Mouse (Mus musculus) E14TG2a.4 (cell line): ENCODE measurements around the gene Rps10.
"Not testable (repeated sequence)": the region's sequence is repeated elsewhere in the genome, so short reads cannot be mapped to it uniquely, and the experiment has no call there.

Experiments
- CTCF ChIP-seq: conservative IDR thresholded peaks from 2 replicates; pipeline ENCODE4 v1.5.1; 2014; ENCODE audit warnings: low read length
- POU5F1 ChIP-seq: IDR thresholded peaks from 2 replicates; pipeline ENCODE4 v1.6.1; 2014; ENCODE audit warnings: low read length, borderline replicate concordance

DNA sequence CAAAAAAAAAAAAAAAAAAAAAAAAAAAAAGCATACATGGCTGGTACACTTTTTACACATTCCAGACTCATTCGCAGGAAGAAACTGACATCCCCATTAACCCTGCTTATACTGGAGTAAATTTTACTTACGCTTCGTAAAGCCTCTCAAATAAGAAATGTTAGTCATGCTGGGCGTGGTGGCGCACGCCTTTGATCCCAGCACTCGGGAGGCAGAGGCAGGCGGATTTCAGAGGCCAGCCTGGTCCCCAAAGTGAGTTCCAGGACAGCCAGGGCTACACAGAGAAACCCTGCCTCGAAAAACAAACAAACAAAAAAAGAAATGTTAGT lies 930 bp downstream of the Rps10 start:
- TF ChIP-seq CTCF, POU5F1: not testable (repeated sequence)
